Mouse (Mus musculus): ENCODE measurements around the gene Slc22a3.
A peak's percentile ranks its signal among the peaks of the same experiment; 100 is the strongest.

The Slc22a3 gene

DNA sequence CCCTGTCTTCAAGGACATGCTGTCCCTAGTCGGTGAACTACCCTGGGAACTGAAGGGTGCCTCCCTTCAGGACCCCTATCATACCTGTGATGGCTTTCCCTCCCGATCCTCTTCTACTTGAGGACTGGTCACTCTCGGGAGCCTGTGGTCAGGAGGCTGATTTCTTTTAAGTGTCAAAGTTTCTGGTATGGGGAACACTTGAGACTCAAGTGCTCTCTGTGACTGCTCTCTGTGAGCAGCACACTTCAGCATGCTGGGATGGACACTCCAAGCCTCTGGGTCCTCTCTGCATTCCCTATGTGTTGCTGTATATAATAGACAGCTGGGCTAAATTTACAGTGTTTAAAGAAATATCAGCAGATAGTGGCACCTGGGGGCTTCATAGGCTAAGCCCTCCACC is 39.9 kb downstream of the Slc22a3 start:
- DNase-seq (ENCODE audit: low read depth, low spot score) = no peak

GRCm38 (mm10) chr17:12466501-12467000 is 41.0 kb downstream of the Slc22a3 start:
- DNase-seq (ENCODE audit: low read depth, low spot score) = peak; percentile 5

- DNase-seq (ENCODE audit: low read depth, low spot score) = peak; percentile 10
Measured at GRCm38 (mm10) chr17:12461168-12461567, 46.3 kb downstream of the Slc22a3 start.

DNA sequence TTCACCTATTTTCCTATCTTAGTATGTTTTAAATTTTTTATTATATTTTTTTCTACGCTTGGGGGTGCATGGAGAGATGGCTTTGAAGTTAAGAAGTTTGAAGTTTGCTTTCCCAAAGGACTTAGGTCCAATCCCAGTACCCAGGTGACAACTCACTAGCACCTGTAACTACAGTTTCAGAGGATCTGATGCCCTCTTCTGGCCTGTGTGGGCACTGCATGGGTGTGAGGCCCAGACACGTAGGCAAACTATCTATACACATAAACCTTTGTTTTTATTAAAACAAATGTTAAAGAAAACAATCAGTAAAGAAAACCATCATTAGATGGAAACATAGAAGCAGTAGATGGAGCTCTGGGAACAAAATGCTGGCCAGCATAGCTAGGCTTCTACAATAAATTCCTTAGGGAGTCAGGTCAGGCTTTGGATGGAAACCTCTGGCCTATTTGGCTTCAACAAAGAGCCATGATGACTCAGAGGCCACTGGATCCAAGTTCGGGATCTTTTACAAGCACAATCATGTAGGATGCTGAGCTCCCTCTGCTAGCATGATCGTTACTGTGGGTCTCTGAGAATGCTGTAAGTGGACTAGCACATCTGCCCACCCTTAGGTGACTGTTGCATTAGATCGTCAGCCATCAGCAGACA is 52.2 kb downstream of the Slc22a3 start:
- DNase-seq (ENCODE audit: low read depth, low spot score) = peak; percentile 40

- DNase-seq (ENCODE audit: low read depth, low spot score) = no peak
Measured at GRCm38 (mm10) chr17:12453691-12454090, 53.8 kb downstream of the Slc22a3 start.

GRCm38 (mm10) chr17:12452862-12453531 is 54.5 kb downstream of the Slc22a3 start:
- no peak for DNase-seq (ENCODE audit: low read depth, low spot score)

GRCm38 (mm10) chr17:12451234-12451633 is 56.3 kb downstream of the Slc22a3 start:
- DNase-seq (ENCODE audit: low read depth, low spot score) = peak; percentile 10

- no peak for DNase-seq (ENCODE audit: low read depth, low spot score)
Measured at GRCm38 (mm10) chr17:12444561-12444960, 62.9 kb downstream of the Slc22a3 start.

DNA sequence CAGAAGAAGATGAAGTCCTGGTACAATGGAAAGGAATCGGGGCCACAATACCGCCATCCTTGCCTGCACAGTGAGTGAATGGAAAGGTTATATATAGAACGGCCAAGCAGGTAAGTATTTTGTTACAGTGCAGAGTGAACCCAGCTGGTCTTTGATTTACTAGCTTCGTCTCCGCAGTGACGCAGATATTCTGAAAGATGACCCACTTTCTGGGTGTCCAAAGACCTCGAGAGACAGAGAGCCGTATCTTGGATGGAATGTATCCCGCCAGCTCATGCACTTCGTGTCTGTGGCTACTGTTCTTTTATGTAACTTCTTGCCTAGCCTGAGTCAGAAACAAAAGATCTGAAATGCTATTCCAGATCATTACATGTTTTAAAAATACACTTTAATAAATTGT is 69.7 kb downstream of the Slc22a3 start:
- DNase-seq (ENCODE audit: low read depth, low spot score) = no peak

- DNase-seq (ENCODE audit: low read depth, low spot score) = no peak
Measured at GRCm38 (mm10) chr17:12431707-12432106, 75.8 kb downstream of the Slc22a3 start.

- DNase-seq (ENCODE audit: low read depth, low spot score) = no peak
Measured at GRCm38 (mm10) chr17:12428369-12428768, 79.1 kb downstream of the Slc22a3 start.

GRCm38 (mm10) chr17:12427156-12427555 is 80.3 kb downstream of the Slc22a3 start:
- DNase-seq (ENCODE audit: low read depth, low spot score) = no peak

DNA sequence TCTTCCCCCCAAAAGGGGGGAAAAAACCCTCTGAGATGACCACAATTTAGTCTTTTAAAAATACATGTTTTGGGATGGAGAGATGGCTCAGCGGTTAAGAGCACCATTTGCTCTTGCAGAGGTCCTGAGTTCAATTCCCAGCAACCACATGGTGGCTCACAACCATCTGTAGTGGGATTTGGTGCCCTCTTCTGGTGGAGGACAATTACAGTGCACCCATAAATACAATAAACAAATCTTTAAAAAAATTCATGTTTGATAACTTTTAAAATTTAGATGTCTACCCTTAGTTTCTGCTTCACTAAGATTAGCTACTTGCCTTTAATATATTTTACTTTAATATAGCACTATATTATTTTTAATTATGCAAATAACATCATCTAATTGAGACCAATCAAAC is 85.4 kb downstream of the Slc22a3 start:
- peak; percentile 21 for DNase-seq (ENCODE audit: low read depth, low spot score)

- peak; percentile 30 for DNase-seq (ENCODE audit: low read depth, low spot score)
Measured at GRCm38 (mm10) chr17:12420886-12421574, 86.5 kb downstream of the Slc22a3 start.

DNA sequence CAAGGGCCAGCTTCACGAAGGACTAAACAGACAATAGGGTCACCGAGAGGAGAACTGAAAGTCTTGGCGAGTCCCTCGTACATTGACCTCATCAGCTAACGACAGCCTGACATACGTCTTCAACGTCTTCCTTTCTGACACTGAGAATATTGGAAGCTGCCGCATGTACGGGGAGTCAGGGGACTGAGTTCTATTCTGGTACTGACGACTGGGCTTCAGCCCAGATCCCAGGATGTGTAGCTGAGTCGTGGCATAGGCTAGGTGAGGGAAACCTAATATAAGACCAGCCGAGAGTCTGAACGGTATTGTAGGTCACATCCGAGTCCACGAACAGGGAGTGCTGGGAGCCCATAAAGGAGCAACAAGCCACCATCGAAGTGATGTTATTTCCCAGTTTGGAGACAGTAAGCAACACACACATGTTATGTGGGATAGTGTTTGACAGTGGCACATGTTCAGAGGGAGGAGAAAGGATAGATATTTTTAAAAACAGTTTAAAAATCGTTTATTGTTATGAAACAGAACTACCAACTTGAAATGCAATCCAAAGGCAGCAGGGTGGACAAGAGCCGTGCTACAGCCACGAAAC is 87.9 kb downstream of the Slc22a3 start:
- no peak for DNase-seq (ENCODE audit: low read depth, low spot score)

GRCm38 (mm10) chr17:12416250-12416895 is 91.1 kb downstream of the Slc22a3 start:
- peak; percentile 69 for DNase-seq (ENCODE audit: low read depth, low spot score)

GRCm38 (mm10) chr17:12415741-12416140 is 91.8 kb downstream of the Slc22a3 start:
- DNase-seq (ENCODE audit: low read depth, low spot score) = no peak

DNA sequence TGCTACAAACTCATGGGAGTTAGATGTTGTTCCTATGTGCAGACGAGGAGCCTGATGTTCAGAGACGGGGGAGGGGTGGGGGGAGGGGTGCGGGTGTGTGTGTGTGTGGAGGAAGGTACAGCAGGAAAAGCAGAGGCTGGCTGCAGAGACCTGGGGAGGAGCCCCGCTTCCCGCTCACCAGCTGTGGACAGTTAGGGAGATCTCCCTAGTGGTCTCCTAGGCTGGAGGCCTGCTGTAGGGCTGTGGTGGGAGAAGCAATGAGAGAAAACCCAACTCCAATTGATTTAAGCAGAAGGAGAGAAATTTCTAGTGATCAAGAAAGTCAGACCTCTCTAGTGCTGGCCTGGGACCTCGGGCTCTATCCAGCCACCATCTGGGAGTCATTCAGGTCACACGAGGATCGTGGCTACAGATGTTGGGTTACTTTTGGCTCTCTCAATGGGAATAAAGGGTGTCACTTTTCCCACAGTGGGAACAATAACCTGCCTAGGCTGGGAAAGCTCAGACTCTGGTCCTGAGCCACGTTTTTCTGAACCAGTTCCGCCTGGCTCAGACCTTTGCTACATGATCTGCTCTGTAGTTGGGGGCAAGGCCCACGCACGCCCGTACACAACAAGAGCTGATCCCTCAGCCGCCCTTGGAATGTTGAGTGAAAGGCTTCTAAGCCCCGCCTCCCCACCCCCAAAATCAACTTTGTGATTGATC is 92.3 kb downstream of the Slc22a3 start:
- no peak for DNase-seq (ENCODE audit: low read depth, low spot score)

DNA sequence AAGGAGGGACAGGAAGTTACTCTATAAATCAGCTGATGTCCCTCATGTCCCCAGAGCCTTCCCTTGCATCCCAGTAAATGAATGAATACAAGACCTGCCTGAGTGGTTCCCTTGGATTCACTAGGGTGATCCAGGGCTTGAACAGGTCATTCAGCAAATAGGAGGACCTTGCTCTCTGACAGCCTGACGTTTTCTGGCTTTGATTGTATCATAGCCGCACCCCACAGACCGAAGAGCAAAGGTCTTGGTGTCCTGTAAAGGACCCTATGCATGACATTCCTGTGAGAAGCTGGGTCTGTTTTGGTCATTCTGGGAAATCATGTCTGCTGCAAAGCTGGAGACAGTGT is 94.6 kb downstream of the Slc22a3 start:
- no peak for DNase-seq (ENCODE audit: low read depth, low spot score)

- no peak for DNase-seq (ENCODE audit: low read depth, low spot score)
Measured at GRCm38 (mm10) chr17:12412181-12412890, 95.2 kb downstream of the Slc22a3 start.

All from A20 (cell line).